Mouse (Mus musculus) c-Kit-negative CD71-positive TER-119-positive erythroid progenitor cells, embryonic 14.5 days (primary cell): ENCODE measurements around the gene Gm12248.
"Not testable (repeated sequence)": the region's sequence is repeated elsewhere in the genome, so short reads cannot be mapped to it uniquely, and the experiment has no call there.

Experiments used
- DNase-seq: peaks from one replicate; pipeline ENCODE4 v3.0.0-alpha.2; 2013; ENCODE audit warnings: low read depth, low spot score

Gene Gm12248

GRCm38 (mm10) chr11:58102581-58103343, 9.8 kb upstream of the Gm12248 start:
- no peak for DNase-seq

- DNase-seq: no peak
Observed at GRCm38 (mm10) chr11:58102146-58102545, 9.2 kb upstream of the Gm12248 start.

- no peak for DNase-seq
Observed at GRCm38 (mm10) chr11:58101194-58101720, 8.3 kb upstream of the Gm12248 start.

GRCm38 (mm10) chr11:58100006-58100405, 7.1 kb upstream of the Gm12248 start:
- DNase-seq: no peak

- DNase-seq: not testable (repeated sequence)
Observed at GRCm38 (mm10) chr11:58098366-58098720, 5.4 kb upstream of the Gm12248 start.

- no peak for DNase-seq
Observed at GRCm38 (mm10) chr11:58097621-58098365, 4.9 kb upstream of the Gm12248 start.

GRCm38 (mm10) chr11:58096821-58097620, 4.1 kb upstream of the Gm12248 start:
- DNase-seq: no peak

- no peak for DNase-seq
Observed at GRCm38 (mm10) chr11:58096160-58096559, 3.2 kb upstream of the Gm12248 start.

- no peak for DNase-seq
Observed at GRCm38 (mm10) chr11:58095561-58095960, 2.6 kb upstream of the Gm12248 start.

GRCm38 (mm10) chr11:58094766-58095165, 1.8 kb upstream of the Gm12248 start:
- DNase-seq: no peak

- DNase-seq: no peak
Observed at GRCm38 (mm10) chr11:58092541-58092940, 393 bp downstream of the Gm12248 start.

GRCm38 (mm10) chr11:58081716-58082115, 11.2 kb downstream of the Gm12248 start:
- DNase-seq: no peak

- no peak for DNase-seq
Observed at GRCm38 (mm10) chr11:58077270-58077669, 15.7 kb downstream of the Gm12248 start.

GRCm38 (mm10) chr11:58072978-58073377, 20.0 kb downstream of the Gm12248 start:
- no peak for DNase-seq

- DNase-seq: no peak
Observed at GRCm38 (mm10) chr11:58065025-58065424, 27.9 kb downstream of the Gm12248 start.

- DNase-seq: no peak
Observed at GRCm38 (mm10) chr11:58062586-58062985, 30.3 kb downstream of the Gm12248 start.

GRCm38 (mm10) chr11:58061218-58061617, 31.7 kb downstream of the Gm12248 start:
- not testable (repeated sequence) for DNase-seq

GRCm38 (mm10) chr11:58059752-58060151, 33.2 kb downstream of the Gm12248 start:
- not testable (repeated sequence) for DNase-seq

- DNase-seq: no peak
Observed at GRCm38 (mm10) chr11:58057455-58057854, 35.5 kb downstream of the Gm12248 start.

GRCm38 (mm10) chr11:58046438-58046837, 46.5 kb downstream of the Gm12248 start:
- no peak for DNase-seq

GRCm38 (mm10) chr11:58042861-58043431, 50.0 kb downstream of the Gm12248 start:
- DNase-seq: no peak

GRCm38 (mm10) chr11:58039027-58039426, 53.9 kb downstream of the Gm12248 start:
- no peak for DNase-seq
